Mouse (Mus musculus) hindbrain, embryonic 10.5 days (tissue): ENCODE results near the gene Gm11938. TPM values are rescaled to one million over a fixed set of nuclear protein-coding genes. Genes with fewer than 3 reads are reported as not detected.

Experiments used
- DNase-seq: peaks from one replicate; pipeline ENCODE4 v3.0.0-alpha.2; 2017; ENCODE audit warnings: low spot score
- H3K27ac ChIP-seq: fragments of 300-500 bp; sonication (generic); 2 replicates; pipeline ENCODE4 v1.5.1; 2016; ENCODE audit warnings: mild to moderate bottlenecking, moderate library complexity
- H3K27me3 ChIP-seq: fragments of 300-500 bp; sonication (generic); 2 replicates; pipeline ENCODE4 v1.6.1; 2016; ENCODE audit warnings: mild to moderate bottlenecking; ENCODE audit not compliant: poor library complexity, insufficient read depth, severe bottlenecking
- H3K36me3 ChIP-seq: fragments of 300-500 bp; sonication (generic); 2 replicates; pipeline ENCODE4 v1.6.1; 2016; ENCODE audit warnings: mild to moderate bottlenecking, moderate library complexity
- H3K4me1 ChIP-seq: fragments of 300-500 bp; sonication (generic); replicated peaks from 2 replicates; pipeline ENCODE4 v1.6.1; 2016; ENCODE audit warnings: mild to moderate bottlenecking
- H3K4me3 ChIP-seq: fragments of 300-500 bp; sonication (generic); 2 replicates; pipeline ENCODE4 v1.5.1; 2016; ENCODE audit warnings: mild to moderate bottlenecking, moderate library complexity
- H3K9me3 ChIP-seq: fragments of 300-500 bp; sonication (generic); 2 replicates; pipeline ENCODE4 v1.6.1; 2016; ENCODE audit warnings: mild to moderate bottlenecking, moderate library complexity
- WGBS: fragments of 180-500 bp; shearing (Covaris S2); methylation state at CpG from one replicate; pipeline ENCODE4 v1.1.7; 2016; 5-methylcytosine and 5-hydroxymethylcytosine counted together
- polyA plus RNA-seq: library from polyadenylated mRNA; unstranded; fragments of >200 nt; fragmentation: Nextera tagmentation; extraction: Ambion mirVana; gene quantifications from 2 replicates; pipeline ENCODE4 v1.2.1, GENCODE M21; 2016

Gene Gm11938
- polyA plus RNA-seq, 1 experiment from 2014 or later: not detected

DNA sequence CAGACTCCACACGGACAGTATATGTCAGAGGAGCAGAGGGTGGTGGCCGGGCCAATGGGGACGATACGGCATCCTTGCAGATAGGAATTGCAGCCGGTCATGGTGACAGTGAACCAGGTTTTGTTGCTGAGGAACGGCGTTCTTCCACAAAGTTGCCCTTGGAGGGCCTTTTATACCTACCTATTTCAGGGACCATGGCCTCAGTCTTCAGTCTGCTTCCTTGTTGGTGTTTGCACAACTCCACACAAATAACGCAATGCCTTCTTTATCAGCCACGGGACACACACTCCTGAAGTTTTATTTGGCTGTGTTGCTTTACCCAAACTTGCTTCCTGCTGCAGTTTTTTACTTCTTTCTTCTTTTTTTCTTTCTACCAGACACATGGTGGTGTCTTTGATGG lies 43.7 kb downstream of the Gm11938 start, which contains the start of gene Gm11939:
Gene Gm11939, minus strand, starts transcription at position 101 of the 400 bp plus-strand sequence.
- Histone ChIP-seq H3K27me3 (no peaks in the 10 kb centered on the region), H3K4me3 (no peak within 1 kb of the TSS), H3K27ac (no peak within 1 kb of the TSS), H3K4me1 (no peaks in the 10 kb centered on the region), H3K36me3 (no peaks in the 10 kb centered on the region), H3K9me3 (no peaks in the 10 kb centered on the region)
- DNase-seq: no peak
- WGBS: 91% methylated on average over 9 of the region's 9 CpGs

DNA sequence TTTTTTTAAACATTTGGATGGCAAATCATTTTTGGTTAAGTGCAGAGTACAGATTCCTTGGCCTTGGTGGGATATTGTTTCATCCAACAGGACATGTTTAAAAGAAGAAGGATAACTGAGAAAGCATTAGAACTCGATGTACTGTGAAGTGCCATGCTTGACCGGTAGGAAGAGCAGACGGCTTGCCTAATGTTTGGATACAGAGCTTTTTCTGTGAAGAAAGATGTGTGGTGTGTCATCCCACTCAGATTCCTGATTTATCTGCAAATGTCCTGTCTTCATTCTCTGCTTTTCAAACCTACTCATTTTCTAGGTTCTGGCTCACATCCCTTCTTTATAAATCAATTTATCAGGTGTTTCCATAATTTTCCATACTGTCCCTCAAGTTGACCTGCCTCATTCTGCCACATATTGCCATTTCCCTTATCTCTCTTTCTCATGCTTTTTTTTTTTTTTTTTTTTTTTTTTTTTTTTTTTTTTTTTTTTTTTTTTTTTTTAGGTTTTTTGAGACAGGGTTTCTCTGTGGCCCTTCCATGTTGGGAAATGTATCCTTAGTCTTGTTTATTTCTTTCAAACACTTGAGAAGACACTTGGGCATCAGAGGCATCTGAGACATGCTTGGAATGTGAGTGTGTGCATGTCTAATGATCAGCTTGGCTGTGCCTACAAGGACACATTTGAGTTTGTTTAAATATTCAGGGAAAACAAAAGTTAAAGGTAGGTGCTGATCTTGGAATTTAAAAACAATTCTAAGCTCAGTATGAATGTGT lies 44.9 kb downstream of the Gm11938 start:
- Histone ChIP-seq H3K4me1 (no peaks in the 10 kb centered on the region), H3K27me3 (no peaks in the 10 kb centered on the region), H3K27ac (no peak overlapping the region), H3K4me3 (no peak overlapping the region), H3K36me3 (no peaks in the 10 kb centered on the region), H3K9me3 (no peaks in the 10 kb centered on the region)
- 73% methylated on average over 3 of the region's 3 CpGs for WGBS
- DNase-seq: no peak

- Histone ChIP-seq H3K27ac (no peak within 1 kb of the TSS), H3K4me3 (no peak within 1 kb of the TSS), H3K27me3 (no peaks in the 10 kb centered on the region), H3K36me3 (no peaks in the 10 kb centered on the region), H3K4me1 (no peaks in the 10 kb centered on the region), H3K9me3 (no peaks in the 10 kb centered on the region)
- DNase-seq: no peak
- 64% methylated on average over 2 of the region's 2 CpGs for WGBS
Observed at GRCm38 (mm10) chr11:99556753-99557152, 46.4 kb downstream of the Gm11938 start, which contains the start of gene Krtap3-2. TSS of gene Krtap3-2 (minus strand) at chr11:99556853.

GRCm38 (mm10) chr11:99556195-99556594 lies 46.9 kb downstream of the Gm11938 start:
- WGBS: 86% methylated on average over 2 of the region's 2 CpGs
- Histone ChIP-seq H3K9me3 (no peaks in the 10 kb centered on the region), H3K4me1 (no peaks in the 10 kb centered on the region), H3K27me3 (no peaks in the 10 kb centered on the region), H3K36me3 (no peaks in the 10 kb centered on the region), H3K27ac (no peak overlapping the region), H3K4me3 (no peak overlapping the region)
- no peak for DNase-seq

Other genes starting within 250 kb of the Gm11938 start
- 0.25 and 0.26 TPM in 2 replicates for gene Krt28, start 228.4 kb downstream of the Gm11938 start, polyA plus RNA-seq
- 22.4 and 27.4 TPM in 2 replicates for gene Krt10, start 213.9 kb downstream of the Gm11938 start, polyA plus RNA-seq
- 0.09 TPM in 1 of 2 replicates, not detected in the other for gene Krt12, start 181.0 kb downstream of the Gm11938 start, polyA plus RNA-seq
- gene Krt20, start 165.2 kb downstream of the Gm11938 start, polyA plus RNA-seq: 0.35 and 1.6 TPM in 2 replicates
- 0.24 TPM in 1 of 2 replicates, not detected in the other for gene Krt23, start 110.2 kb downstream of the Gm11938 start, polyA plus RNA-seq
- not detected in 2 replicates for gene Krt39, start 82.0 kb downstream of the Gm11938 start, polyA plus RNA-seq
- gene Krt40, start 60.1 kb downstream of the Gm11938 start, polyA plus RNA-seq: not detected in 2 replicates
- not detected in 2 replicates for gene Krtap3-3, start 52.4 kb downstream of the Gm11938 start, polyA plus RNA-seq
- gene Krtap3-2, start 46.5 kb downstream of the Gm11938 start, polyA plus RNA-seq: not detected in 2 replicates
- gene Gm11939, start 43.8 kb downstream of the Gm11938 start, polyA plus RNA-seq: not detected in 2 replicates
- gene Krtap3-1, start 36.7 kb downstream of the Gm11938 start, polyA plus RNA-seq: not detected in 2 replicates
- gene Krtap1-5, start 22.3 kb downstream of the Gm11938 start, polyA plus RNA-seq: not detected in 2 replicates
- not detected in 2 replicates for gene Krtap1-4, start 19.7 kb downstream of the Gm11938 start, polyA plus RNA-seq
- not detected in 2 replicates for gene Krtap1-3, start 12.0 kb downstream of the Gm11938 start, polyA plus RNA-seq
- not detected in 2 replicates for gene Krtap9-3, start 5.2 kb downstream of the Gm11938 start, polyA plus RNA-seq
- gene Gm11937, start 6.9 kb upstream of the Gm11938 start, polyA plus RNA-seq: not detected in 2 replicates
- gene Krtap2-4, start 11.5 kb upstream of the Gm11938 start, polyA plus RNA-seq: not detected in 2 replicates
- not detected in 2 replicates for gene Gm11562, start 17.1 kb upstream of the Gm11938 start, polyA plus RNA-seq
- gene Krtap4-1, start 24.9 kb upstream of the Gm11938 start, polyA plus RNA-seq: not detected in 2 replicates
- gene Krtap4-2, start 31.8 kb upstream of the Gm11938 start, polyA plus RNA-seq: not detected in 2 replicates
- gene Krtap4-7, start 40.8 kb upstream of the Gm11938 start, polyA plus RNA-seq: not detected in 2 replicates
- not detected in 2 replicates for gene Gm11555, start 46.9 kb upstream of the Gm11938 start, polyA plus RNA-seq
- gene Gm11563, start 55.7 kb upstream of the Gm11938 start, polyA plus RNA-seq: not detected in 2 replicates
- not detected in 2 replicates for gene Krtap4-6, start 62.7 kb upstream of the Gm11938 start, polyA plus RNA-seq
- not detected in 2 replicates for gene Gm14190, start 87.4 kb upstream of the Gm11938 start, polyA plus RNA-seq
- gene Gm14180, start 131.0 kb upstream of the Gm11938 start, polyA plus RNA-seq: not detected in 2 replicates
- gene Gm11595, start 169.6 kb upstream of the Gm11938 start, polyA plus RNA-seq: not detected in 2 replicates
- not detected in 2 replicates for gene Krtap4-8, start 177.4 kb upstream of the Gm11938 start, polyA plus RNA-seq
- gene Krtap4-9, start 181.9 kb upstream of the Gm11938 start, polyA plus RNA-seq: not detected in 2 replicates
- gene Gm11596, start 190.2 kb upstream of the Gm11938 start, polyA plus RNA-seq: not detected in 2 replicates
- not detected in 2 replicates for gene Gm11569, start 195.6 kb upstream of the Gm11938 start, polyA plus RNA-seq
- gene Gm11554, start 201.1 kb upstream of the Gm11938 start, polyA plus RNA-seq: not detected in 2 replicates
- not detected in 2 replicates for gene Krtap4-13, start 206.6 kb upstream of the Gm11938 start, polyA plus RNA-seq
- not detected in 2 replicates for gene Gm11564, start 212.4 kb upstream of the Gm11938 start, polyA plus RNA-seq
- not detected in 2 replicates for gene 2300003K06Rik, start 234.8 kb upstream of the Gm11938 start, polyA plus RNA-seq
- not detected in 2 replicates for gene Krtap4-16, start 248.3 kb upstream of the Gm11938 start, polyA plus RNA-seq